Mouse (Mus musculus) kidney, adult 2 months (tissue): ENCODE data around the gene Fam83e.

ENCODE experiments used
- CTCF ChIP-seq: fragments of 200-500 bp; conservative IDR thresholded peaks from 2 replicates; pipeline ENCODE4 v1.5.1; 2011; ENCODE audit warnings: low read depth, mild to moderate bottlenecking, control low read depth, low read length, moderate library complexity, mixed read lengths; ENCODE audit not compliant: insufficient read depth, insufficient read length
- POLR2A ChIP-seq: fragments of 200-500 bp; IDR thresholded peaks from one replicate; pipeline ENCODE4 v1.6.1; 2011; ENCODE audit warnings: low read depth, low read length, control low read depth

- TF ChIP-seq CTCF (no peak), POLR2A (no peak)
Measured at GRCm38 (mm10) chr7:45771101-45771500, 50.1 kb downstream of the Fam83e start.
